In genomic region chr14:28328512-28328911, GRCm38 (mm10) we compare ENCODE assay signal across 12 mouse cellular contexts.
"Had no signal": no experiment of that assay in that cellular context is flagged by ENCODE, and none has a peak within 500 bp of the region (broad histone marks: within the 10 kb centered on the region; RNA-seq: fewer than 3 reads in every experiment).

No protein-coding gene starts in this region.

- H3K9ac ChIP-seq: kidney, embryonic 15.5 days; limb, embryonic 13.5 days; liver, embryonic 14.5 days; neural tube, embryonic 15.5 days had no signal

- H3K4me2 ChIP-seq: kidney, embryonic 15.5 days; limb, embryonic 13.5 days; neural tube, embryonic 15.5 days had no signal

- H3K4me3 ChIP-seq: kidney, embryonic 15.5 days; limb, embryonic 13.5 days; neural tube, embryonic 15.5 days had no signal

- DNase-seq: kidney, adult 2 months; kidney, postnatal 14 days; left cerebral cortex, postnatal 4 days; lung, adult 18-20 months; midbrain, embryonic 14.5 days; right cerebral cortex, adult 18-20 months; thymus, adult 18-20 months; thymus, postnatal 14 days had no signal

- H3K27ac ChIP-seq: kidney, embryonic 15.5 days; limb, embryonic 13.5 days; liver, embryonic 14.5 days; neural tube, embryonic 15.5 days had no signal

- H3K27me3 ChIP-seq: limb, embryonic 13.5 days; neural tube, embryonic 15.5 days had no signal

- H3K36me3 ChIP-seq: kidney, embryonic 15.5 days; limb, embryonic 13.5 days; neural tube, embryonic 15.5 days had no signal

- H3K9me3 ChIP-seq: kidney, embryonic 15.5 days; limb, embryonic 13.5 days; neural tube, embryonic 15.5 days had no signal
